Mouse (Mus musculus): ENCODE results near the gene Rpl10l.

The Rpl10l gene

GRCm38 (mm10) chr12:66283991-66284622 is at the start of gene Rpl10l:
TSS of gene Rpl10l (minus strand) at chr12:66284401.
- DNase-seq (ENCODE audit: low spot score in 2 of 2): no peak

- no peak for DNase-seq (ENCODE audit: low spot score in 2 of 2)
Measured at GRCm38 (mm10) chr12:66275890-66276289, 8.3 kb downstream of the Rpl10l start.

GRCm38 (mm10) chr12:66245461-66246099 is 38.6 kb downstream of the Rpl10l start:
- no peak for DNase-seq (ENCODE audit: low spot score in 2 of 2)

GRCm38 (mm10) chr12:66234158-66234557 is 50.0 kb downstream of the Rpl10l start:
- DNase-seq (ENCODE audit: low spot score in 2 of 2): no peak

Measured in spleen, postnatal 36 days (tissue).